Mouse (Mus musculus): ENCODE data around the gene 1600014C23Rik. TPM values are rescaled to one million over a fixed set of nuclear protein-coding genes. Genes with fewer than 3 reads are reported as not detected.

The 1600014C23Rik gene
- not detected for total RNA-seq (2023)

GRCm38 (mm10) chr17:45733735-45734301, at the start of gene 1600014C23Rik:
TSS of gene 1600014C23Rik (minus strand) at chr17:45733844.

GRCm38 (mm10) chr17:45686716-45687115, 46.9 kb downstream of the 1600014C23Rik start, which contains the start of gene Tmem63b:
TSS of gene Tmem63b (minus strand) at chr17:45686905.

DNA sequence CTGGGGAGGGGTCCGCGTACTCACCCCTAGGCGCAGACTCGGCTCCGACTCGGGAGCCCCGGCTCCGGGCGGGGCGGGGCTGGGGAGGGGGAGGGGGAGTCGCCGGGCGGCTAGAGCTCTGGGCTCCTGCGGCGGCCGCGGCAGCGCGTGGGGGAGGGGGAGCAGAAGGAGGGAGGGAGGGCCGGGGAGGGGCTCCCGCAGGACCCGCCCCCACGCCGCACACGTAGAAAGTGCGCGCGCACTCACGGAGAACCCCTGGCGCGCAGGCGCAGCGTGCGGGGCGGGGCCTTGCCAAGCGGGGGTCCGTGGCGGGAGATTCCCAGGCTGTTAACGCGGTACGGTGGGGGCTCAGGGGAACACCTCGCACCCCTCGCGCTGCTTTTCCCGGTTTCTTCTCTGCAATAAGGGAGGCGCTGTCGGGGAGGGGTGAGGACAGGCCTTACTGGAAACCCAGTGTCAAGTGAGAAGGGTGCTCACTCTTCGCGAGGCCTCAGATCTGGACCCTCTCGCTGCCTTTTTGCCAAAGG, 47.5 kb downstream of the 1600014C23Rik start, which contains the start of gene Mrpl14:
Gene Mrpl14, plus strand, starts transcription at position 230 of the 527 bp plus-strand sequence.

Other genes with a start within 250 kb of the 1600014C23Rik start
- 10 to 100 TPM; 16.8 to 19.8 TPM for gene Aars2, start 227.0 kb downstream of the 1600014C23Rik start, total RNA-seq (2023)
- not detected for gene Tcte1, start 210.4 kb downstream of the 1600014C23Rik start, total RNA-seq (2023)
- under 1 TPM in 1 of 2 experiments, not detected in 1; 0.12 TPM for gene Tmem151b, start 184.2 kb downstream of the 1600014C23Rik start, total RNA-seq (2023)
- gene Nfkbie, start 178.1 kb downstream of the 1600014C23Rik start, total RNA-seq (2023) = 10 to 100 TPM; 34.2 to 36.7 TPM
- gene Slc35b2, start 170.0 kb downstream of the 1600014C23Rik start, total RNA-seq (2023) = 10 to 100 TPM; 24.1 to 27.2 TPM
- 1,000 to 10,000 TPM; 1,164 to 1,173 TPM for gene Hsp90ab1, start 160.6 kb downstream of the 1600014C23Rik start, total RNA-seq (2023)
- gene Slc29a1, start 134.2 kb downstream of the 1600014C23Rik start, total RNA-seq (2023) = 10 to 100 TPM; 36.4 to 39.0 TPM
- not detected for gene Mymx, start 131.7 kb downstream of the 1600014C23Rik start, total RNA-seq (2023)
- 1 to 10 TPM in 1 of 2 experiments, under 1 TPM in 1; 0.86 to 1.2 TPM for gene Capn11, start 74.5 kb downstream of the 1600014C23Rik start, total RNA-seq (2023)
- 10 to 100 TPM; 28.7 to 33.6 TPM for gene Mrpl14, start 47.5 kb downstream of the 1600014C23Rik start, total RNA-seq (2023)
- gene Tmem63b, start 46.9 kb downstream of the 1600014C23Rik start, total RNA-seq (2023) = 10 to 100 TPM; 36.7 to 40.1 TPM